Mouse (Mus musculus) ES-Bruce4 (cell line): ENCODE measurements around the gene Dnajc1.

ENCODE experiments used
- CTCF ChIP-seq: IDR thresholded peaks from one replicate; pipeline ENCODE4 v1.8.1; 2011; ENCODE audit warnings: low read depth, low read length
- EP300 ChIP-seq: IDR thresholded peaks from 2 replicates; pipeline ENCODE4 v1.6.1; 2011; ENCODE audit warnings: low read depth, low read length; ENCODE audit not compliant: insufficient read depth
- POLR2A ChIP-seq: IDR thresholded peaks from one replicate; pipeline ENCODE4 v1.8.1; 2011; ENCODE audit warnings: low read length; ENCODE audit not compliant: insufficient read depth

DNA sequence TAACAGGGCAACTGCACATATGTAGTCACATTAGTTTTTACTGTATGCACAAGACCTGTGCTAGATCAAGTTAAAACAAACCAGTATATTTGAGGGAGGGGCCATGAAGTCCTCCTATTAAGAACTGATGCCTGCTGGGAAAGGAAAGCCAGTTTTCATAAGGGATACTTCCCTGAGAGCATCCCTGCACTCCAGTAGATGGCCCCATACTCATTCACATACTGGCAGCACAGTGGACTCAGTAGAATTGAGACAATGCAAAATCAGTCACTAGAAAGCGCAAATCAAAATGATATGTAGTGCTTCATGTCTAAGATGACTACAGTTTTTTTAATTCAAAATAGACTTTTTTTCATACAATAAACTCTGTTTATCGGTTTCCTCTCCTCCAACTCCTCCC is 40.0 kb downstream of the Dnajc1 start:
- TF ChIP-seq POLR2A, result no peak
- no peak for TF ChIP-seq CTCF
- TF ChIP-seq EP300, result no peak
